23 mouse cellular contexts compared by ENCODE assay signal in the genomic region with DNA sequence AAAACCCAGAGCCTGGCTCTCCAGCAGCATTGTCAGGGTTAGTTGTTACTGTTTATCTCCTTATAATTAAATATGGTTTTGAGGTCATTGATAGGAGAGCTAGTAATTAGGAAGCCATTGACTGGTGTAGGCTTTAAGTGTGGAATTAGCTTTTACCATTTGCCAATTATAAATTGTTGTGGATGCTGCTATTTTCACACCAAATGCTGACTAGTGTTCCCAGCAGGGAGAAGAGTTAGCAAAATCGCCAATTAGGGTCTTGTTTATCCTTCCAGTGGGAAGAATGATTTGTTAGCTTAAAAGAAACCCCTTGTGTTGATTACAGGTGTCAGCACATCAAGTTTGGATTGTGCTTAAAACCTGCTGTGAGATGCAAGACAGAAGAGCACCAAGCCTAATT.
A peak's percentile ranks its signal among the peaks of the same experiment; 100 is the strongest.
DNase-seq lines count a peak whose midpoint lies in the region; ATAC-seq lines count a peak whose summit lies in the region.
"Had no signal": no experiment of that assay in that cellular context is flagged by ENCODE, and none has a peak within 500 bp of the region (broad histone marks: within the 10 kb centered on the region; RNA-seq: fewer than 3 reads in every experiment).

No protein-coding gene starts in this region.

- no peaks in the 10 kb centered on the region for H3K9me3 ChIP-seq in forebrain, embryonic 11.5 days (ENCODE audit: control insufficient read depth, low read length)
- H3K9me3 ChIP-seq in forebrain, embryonic 10.5 days, result no peaks in the 10 kb centered on the region
- no peaks in the 10 kb centered on the region for H3K9me3 ChIP-seq in midbrain, embryonic 11.5 days (ENCODE audit: control insufficient read depth, low read length)
- H3K9me3 ChIP-seq in midbrain, embryonic 13.5 days, result no peaks in the 10 kb centered on the region
- H3K9me3 ChIP-seq in forebrain, embryonic 14.5 days (replicated peaks; ENCODE audit: control insufficient read depth, low read length), result no peaks in the 10 kb centered on the region
- no peaks in the 10 kb centered on the region for H3K9me3 ChIP-seq in forebrain, embryonic 16.5 days (ENCODE audit: control insufficient read depth, low read length)
- H3K9me3 ChIP-seq: embryonic facial prominence, embryonic 10.5 days; embryonic facial prominence, embryonic 12.5 days; G1E had no signal

- H3K27ac ChIP-seq in forebrain, embryonic 11.5 days (ENCODE audit: low read depth, low read length), result no peak overlapping the region
- H3K27ac ChIP-seq in forebrain, embryonic 10.5 days, result no peak overlapping the region
- H3K27ac ChIP-seq in midbrain, embryonic 11.5 days (ENCODE audit: low read depth, low read length), result no peak overlapping the region
- H3K27ac ChIP-seq in midbrain, embryonic 13.5 days, result no peak overlapping the region
- H3K27ac ChIP-seq in forebrain, embryonic 14.5 days (ENCODE audit: low read depth, low read length), result no peak overlapping the region
- H3K27ac ChIP-seq in forebrain, embryonic 16.5 days (ENCODE audit: low read length), result no peak overlapping the region
- H3K27ac ChIP-seq: embryonic facial prominence, embryonic 10.5 days; embryonic facial prominence, embryonic 12.5 days had no signal

- no peak overlapping the region for H3K4me2 ChIP-seq in forebrain, embryonic 11.5 days (ENCODE audit: low read depth, low read length, severe bottlenecking)
- H3K4me2 ChIP-seq in midbrain, embryonic 11.5 days, result no peak overlapping the region
- no peak overlapping the region for H3K4me2 ChIP-seq in midbrain, embryonic 13.5 days (replicated peaks)
- H3K4me2 ChIP-seq in forebrain, embryonic 14.5 days (ENCODE audit: low read length), result no peak overlapping the region
- H3K4me2 ChIP-seq in forebrain, embryonic 16.5 days (ENCODE audit: low read length), result no peak overlapping the region
- H3K4me2 ChIP-seq: embryonic facial prominence, embryonic 12.5 days had no signal

- no peak for DNase-seq in forebrain, embryonic 11.5 days (ENCODE audit: low spot score)
- DNase-seq in forebrain, embryonic 10.5 days (ENCODE audit: extremely low spot score, low spot score), result no peak
- DNase-seq in midbrain, embryonic 11.5 days (ENCODE audit: low spot score, missing footprints), result peak; percentile 57
- DNase-seq in forebrain, embryonic 14.5 days (ENCODE audit: low spot score), result peak; percentile 76
- DNase-seq in layer of hippocampus, postnatal 25 days (ENCODE audit: extremely low spot score in 1 of 2, low spot score in 1 of 2), result no peak
- no peak for DNase-seq in heart, postnatal 36 days
- DNase-seq: adrenal gland, postnatal 10 days; adrenal gland, postnatal 25 days; B cell, adult 2 months; cerebellum, adult 11-12 months; cerebellum, adult 2 months; cerebellum, adult 9-10 months; cerebellum, postnatal 10 days; cerebellum, postnatal 25 days had no signal

- no peaks in the 10 kb centered on the region; the same call in 1 of the 2 replicates for H3K4me1 ChIP-seq in forebrain, embryonic 11.5 days (replicated peaks; ENCODE audit: control insufficient read depth, insufficient read depth, low read length)
- peaks cover 18% of the 10 kb centered on the region for H3K4me1 ChIP-seq in forebrain, embryonic 10.5 days
- no peaks in the 10 kb centered on the region for H3K4me1 ChIP-seq in midbrain, embryonic 11.5 days (ENCODE audit: control insufficient read depth, insufficient read depth, low read length)
- 0 out of 2 replicates have a peak, but pooled peaks cover 4% of the 10 kb centered on the region for H3K4me1 ChIP-seq in midbrain, embryonic 13.5 days (replicated peaks)
- H3K4me1 ChIP-seq in forebrain, embryonic 14.5 days (ENCODE audit: control insufficient read depth, insufficient read depth, low read length), result peaks cover 7% of the 10 kb centered on the region
- H3K4me1 ChIP-seq in forebrain, embryonic 16.5 days (replicated peaks; ENCODE audit: control insufficient read depth, insufficient read depth, low read length), result peaks cover 5% of the 10 kb centered on the region; the same call in 1 of the 2 replicates
- H3K4me1 ChIP-seq: embryonic facial prominence, embryonic 10.5 days; embryonic facial prominence, embryonic 12.5 days had no signal

- intact Hi-C loops in heart, postnatal 36 days (cut with DNase I), result no loop called here

- peak; percentile 79 for ATAC-seq in forebrain, embryonic 11.5 days (replicated peaks; ENCODE audit: low FRiP score)
- no peak for ATAC-seq in midbrain, embryonic 11.5 days (ENCODE audit: low FRiP score)
- ATAC-seq in midbrain, embryonic 13.5 days, result no peak
- ATAC-seq in forebrain, embryonic 14.5 days, result peak; percentile 87
- peak; percentile 86 for ATAC-seq in forebrain, embryonic 16.5 days
- ATAC-seq: activated CD4-positive, CD25-positive, alpha-beta regulatory T cell, adult 4 months; CD4-positive, CD25-positive, alpha-beta regulatory T cell, adult 4 months; Patski had no signal

- H3K9ac ChIP-seq in forebrain, embryonic 11.5 days (ENCODE audit: low read length), result no peak overlapping the region
- H3K9ac ChIP-seq in midbrain, embryonic 11.5 days (ENCODE audit: low read length), result no peak overlapping the region
- no peak overlapping the region for H3K9ac ChIP-seq in midbrain, embryonic 13.5 days (replicated peaks)
- H3K9ac ChIP-seq in forebrain, embryonic 14.5 days (ENCODE audit: low read length), result no peak overlapping the region
- no peak overlapping the region for H3K9ac ChIP-seq in forebrain, embryonic 16.5 days (replicated peaks; ENCODE audit: low read depth, low read length)
- H3K9ac ChIP-seq: embryonic facial prominence, embryonic 12.5 days had no signal

- WGBS in forebrain, embryonic 11.5 days, result 10% methylated on average over 1 of the region's 1 CpGs
- 8% methylated on average over 1 of the region's 1 CpGs for WGBS in forebrain, embryonic 10.5 days
- 27% methylated on average over 1 of the region's 1 CpGs for WGBS in midbrain, embryonic 11.5 days
- WGBS in midbrain, embryonic 13.5 days, result 31% methylated on average over 1 of the region's 1 CpGs
- WGBS in forebrain, embryonic 14.5 days, result 0% methylated on average over 1 of the region's 1 CpGs
- 2% methylated on average over 1 of the region's 1 CpGs for WGBS in forebrain, embryonic 16.5 days

- H3K27me3 ChIP-seq in forebrain, embryonic 11.5 days (ENCODE audit: control insufficient read depth, insufficient read depth, low read length), result no peaks in the 10 kb centered on the region
- peaks cover 10% of the 10 kb centered on the region; the same call in 1 of the 2 replicates for H3K27me3 ChIP-seq in forebrain, embryonic 10.5 days (ENCODE audit: poor library complexity, severe bottlenecking)
- H3K27me3 ChIP-seq in midbrain, embryonic 11.5 days (ENCODE audit: control insufficient read depth, insufficient read depth, low read length), result no peaks in the 10 kb centered on the region
- no peaks in the 10 kb centered on the region for H3K27me3 ChIP-seq in midbrain, embryonic 13.5 days
- no peaks in the 10 kb centered on the region for H3K27me3 ChIP-seq in forebrain, embryonic 14.5 days (replicated peaks; ENCODE audit: control insufficient read depth, insufficient read depth, low read length)
- no peaks in the 10 kb centered on the region for H3K27me3 ChIP-seq in forebrain, embryonic 16.5 days (replicated peaks; ENCODE audit: control insufficient read depth, insufficient read depth, low read length)
- H3K27me3 ChIP-seq: CH12.LX; embryonic facial prominence, embryonic 12.5 days had no signal

- no peak overlapping the region for H3K4me3 ChIP-seq in forebrain, embryonic 11.5 days (ENCODE audit: low read depth, low read length)
- no peak overlapping the region for H3K4me3 ChIP-seq in forebrain, embryonic 10.5 days
- H3K4me3 ChIP-seq in midbrain, embryonic 11.5 days (ENCODE audit: low read depth, low read length), result no peak overlapping the region
- no peak overlapping the region for H3K4me3 ChIP-seq in midbrain, embryonic 13.5 days (replicated peaks)
- no peak overlapping the region for H3K4me3 ChIP-seq in forebrain, embryonic 14.5 days (ENCODE audit: low read depth, low read length)
- H3K4me3 ChIP-seq in forebrain, embryonic 16.5 days (replicated peaks; ENCODE audit: low read length), result no peak overlapping the region
- H3K4me3 ChIP-seq: embryonic facial prominence, embryonic 10.5 days; embryonic facial prominence, embryonic 12.5 days had no signal

- no peaks in the 10 kb centered on the region for H3K36me3 ChIP-seq in forebrain, embryonic 11.5 days (ENCODE audit: control insufficient read depth, insufficient read depth, low read length)
- no peaks in the 10 kb centered on the region for H3K36me3 ChIP-seq in forebrain, embryonic 10.5 days (replicated peaks)
- H3K36me3 ChIP-seq in midbrain, embryonic 11.5 days (ENCODE audit: control insufficient read depth, insufficient read depth, low read length), result no peaks in the 10 kb centered on the region
- H3K36me3 ChIP-seq in midbrain, embryonic 13.5 days, result no peaks in the 10 kb centered on the region
- no peaks in the 10 kb centered on the region for H3K36me3 ChIP-seq in forebrain, embryonic 14.5 days (ENCODE audit: control insufficient read depth, insufficient read depth, low read length)
- no peaks in the 10 kb centered on the region for H3K36me3 ChIP-seq in forebrain, embryonic 16.5 days (ENCODE audit: control insufficient read depth, insufficient read depth)
- H3K36me3 ChIP-seq: embryonic facial prominence, embryonic 10.5 days; embryonic facial prominence, embryonic 12.5 days; G1E had no signal

Comparison
In these comparisons a context has a peak if more than half of its experiments do, and no peak if none do; other contexts are left out.
1. DNase-seq: peak in midbrain, embryonic 11.5 days (single experiment) and forebrain, embryonic 14.5 days (single experiment); none in forebrain, embryonic 11.5 days (single experiment), forebrain, embryonic 10.5 days (single experiment), layer of hippocampus, postnatal 25 days (0 of 2) and heart, postnatal 36 days (0 of 2).
2. ATAC-seq: peak in forebrain, embryonic 11.5 days (single experiment), forebrain, embryonic 14.5 days (single experiment) and forebrain, embryonic 16.5 days (single experiment); none in midbrain, embryonic 11.5 days (single experiment) and midbrain, embryonic 13.5 days (single experiment).